Mouse (Mus musculus) bone marrow macrophage, adult 2 months (primary cell): ENCODE data around the gene Milr1. TPM values are rescaled to one million over a fixed set of nuclear protein-coding genes. Genes with fewer than 3 reads are reported as not detected.
"Not testable (repeated sequence)": the region's sequence is repeated elsewhere in the genome, so short reads cannot be mapped to it uniquely, and the experiment has no call there.

Experiments
- H3K27ac ChIP-seq: 2 replicates; pipeline ENCODE4 v1.5.1; 2012; ENCODE audit warnings: low read depth, low read length; ENCODE audit not compliant: insufficient read depth
- H3K4me1 ChIP-seq: 2 replicates; pipeline ENCODE4 v1.6.1; 2012; ENCODE audit warnings: low read length; ENCODE audit not compliant: control insufficient read depth, insufficient read depth
- H3K4me3 ChIP-seq: 2 replicates; pipeline ENCODE4 v1.5.1; 2012; ENCODE audit warnings: mild to moderate bottlenecking, low read length, moderate library complexity; ENCODE audit not compliant: insufficient read depth
- CTCF ChIP-seq: IDR thresholded peaks from 2 replicates; pipeline ENCODE4 v1.5.1; 2012; ENCODE audit warnings: low read depth, mild to moderate bottlenecking, low read length, moderate library complexity
- POLR2A ChIP-seq: IDR thresholded peaks from 2 replicates; pipeline ENCODE4 v1.6.1; 2012; ENCODE audit warnings: mild to moderate bottlenecking, low read depth, low read length, borderline replicate concordance
- polyA plus RNA-seq: library from polyadenylated mRNA; stranded (reverse); fragments of >200 nt; gene quantifications from 2 replicates; pipeline ENCODE4 v1.2.4, GENCODE M21; 2012; ENCODE audit not compliant: missing spikeins, insufficient read depth, insufficient read length

The Milr1 gene
- polyA plus RNA-seq, 1 experiment, result 222 TPM

GRCm38 (mm10) chr11:106770195-106770974, 19.4 kb downstream of the Milr1 start:
- no peaks in the 10 kb centered on the region for H3K4me1 ChIP-seq
- no peak overlapping the region for H3K4me3 ChIP-seq
- TF ChIP-seq CTCF (peak; percentile 53; the same call in 1 of the 2 replicates), POLR2A (no peak)
- H3K27ac ChIP-seq, result peak overlapping the region; percentile 33

DNA sequence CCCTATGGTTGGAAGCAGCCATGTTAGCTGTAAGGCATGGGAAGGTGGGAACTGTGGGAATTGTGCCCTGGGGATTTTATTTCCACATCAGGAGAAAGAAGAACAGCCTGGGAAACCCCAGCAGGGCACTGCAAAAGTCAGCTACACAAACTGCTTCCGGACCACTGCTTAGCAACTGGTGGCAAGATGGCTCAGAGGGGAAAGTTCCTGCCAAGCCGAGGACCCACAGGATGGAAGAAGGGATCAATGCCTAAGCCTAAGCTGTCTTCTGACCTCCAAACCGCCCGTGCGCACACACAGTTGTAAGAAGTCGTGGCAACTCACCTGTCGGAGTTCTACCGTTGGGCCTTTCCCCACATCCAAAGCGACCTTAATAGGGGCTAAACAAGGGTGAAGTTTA, 22.0 kb downstream of the Milr1 start:
- no peak overlapping the region for H3K4me3 ChIP-seq
- H3K27ac ChIP-seq, result no peak overlapping the region
- TF ChIP-seq POLR2A, result no peak
- no peak for TF ChIP-seq CTCF
- H3K4me1 ChIP-seq, result peaks cover 3% of the 10 kb centered on the region; the same call in 1 of the 2 replicates

DNA sequence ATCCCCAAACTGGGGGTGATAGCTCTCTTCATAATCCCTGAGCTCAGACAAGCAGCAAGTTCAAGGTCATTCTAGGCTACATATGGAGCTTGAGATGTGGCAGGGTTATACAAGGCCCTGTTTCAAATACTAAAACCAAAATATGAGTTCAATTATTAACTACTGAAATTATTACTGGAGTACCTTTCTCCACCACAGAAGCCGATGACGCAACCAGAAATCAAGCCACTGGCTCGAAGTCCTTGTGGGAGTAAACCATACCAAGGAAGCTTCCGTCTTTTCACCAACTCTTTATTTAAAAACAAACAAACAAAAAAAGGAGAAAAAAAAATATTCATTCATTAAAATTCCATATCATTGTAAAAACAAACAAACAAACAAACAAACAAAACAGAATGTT, 25.9 kb downstream of the Milr1 start:
- TF ChIP-seq POLR2A, result no peak
- TF ChIP-seq CTCF, result no peak
- H3K27ac ChIP-seq, result no peak overlapping the region
- H3K4me1 ChIP-seq, result peaks cover 3% of the 10 kb centered on the region; the same call in 1 of the 2 replicates
- H3K4me3 ChIP-seq, result no peak overlapping the region

- no peak overlapping the region for H3K27ac ChIP-seq
- TF ChIP-seq CTCF (no peak), POLR2A (no peak)
These were observed 26.4 kb downstream of the Milr1 start for GRCm38 (mm10) chr11:106777395-106777794.

GRCm38 (mm10) chr11:106778132-106778531, 27.1 kb downstream of the Milr1 start:
- TF ChIP-seq CTCF (no peak), POLR2A (no peak)
- H3K27ac ChIP-seq, result no peak overlapping the region
- peak overlapping the region; percentile 87 for H3K4me3 ChIP-seq
- peaks cover 5% of the 10 kb centered on the region; the same call in 1 of the 2 replicates for H3K4me1 ChIP-seq

More at GRCm38 (mm10) chr11:106777395-106777794, 26.4 kb downstream of the Milr1 start:
- H3K4me1 ChIP-seq, result peaks cover 5% of the 10 kb centered on the region; the same call in 1 of the 2 replicates
- no peak overlapping the region; the same call in 1 of the 2 replicates for H3K4me3 ChIP-seq

- TF ChIP-seq POLR2A (no peak), CTCF (no peak)
- H3K4me3 ChIP-seq, result peak overlapping the region; percentile 87
- peaks cover 5% of the 10 kb centered on the region; the same call in 1 of the 2 replicates for H3K4me1 ChIP-seq
- H3K27ac ChIP-seq, result peak overlapping the region; percentile 74
These were observed 27.8 kb downstream of the Milr1 start for GRCm38 (mm10) chr11:106778589-106779387.

- peak within 1 kb of the TSS; percentile 87 for H3K4me3 ChIP-seq
- peak within 1 kb of the TSS; percentile 74 for H3K27ac ChIP-seq
- H3K4me1 ChIP-seq, result peaks cover 5% of the 10 kb centered on the region; the same call in 1 of the 2 replicates
- TF ChIP-seq CTCF (no peak), POLR2A (no peak)
These were observed 28.5 kb downstream of the Milr1 start, which contains the start of gene Polg2 for GRCm38 (mm10) chr11:106779388-106780088. Gene Polg2, minus strand, starts transcription at chr11:106779537.

DNA sequence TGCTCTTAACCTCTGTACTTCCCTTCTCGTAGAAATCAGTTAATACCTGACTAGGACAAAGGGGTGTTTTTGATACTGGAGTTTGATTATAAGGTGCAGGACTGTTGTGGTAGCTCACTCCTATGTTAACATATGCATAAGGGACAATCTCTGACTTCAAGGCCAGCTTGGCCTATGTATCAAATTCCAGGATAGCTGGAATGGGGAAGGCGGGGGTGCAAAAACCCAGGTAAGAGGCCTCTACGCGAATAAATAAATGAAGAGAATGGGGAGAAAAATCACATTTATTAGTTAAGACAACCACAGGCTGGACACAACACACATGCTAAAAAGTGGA, 29.0 kb downstream of the Milr1 start:
- no peak for TF ChIP-seq CTCF
- no peak for TF ChIP-seq POLR2A
- Histone ChIP-seq H3K4me1 (peaks cover 5% of the 10 kb centered on the region; the same call in 1 of the 2 replicates), H3K27ac (peak overlapping the region; percentile 48; the same call in 1 of the 2 replicates), H3K4me3 (peak overlapping the region; percentile 87; the same call in 1 of the 2 replicates)

- no peak for TF ChIP-seq CTCF
- TF ChIP-seq POLR2A, result no peak
- Histone ChIP-seq H3K4me1 (peaks cover 5% of the 10 kb centered on the region; the same call in 1 of the 2 replicates), H3K27ac (no peak overlapping the region), H3K4me3 (no peak overlapping the region)
These were observed 29.7 kb downstream of the Milr1 start for GRCm38 (mm10) chr11:106780590-106781220.

- not testable (repeated sequence) for H3K4me1 ChIP-seq, H3K27ac ChIP-seq, H3K4me3 ChIP-seq
These were observed 31.2 kb downstream of the Milr1 start for GRCm38 (mm10) chr11:106782271-106782670.
